Mouse (Mus musculus): ENCODE data around the gene Tph2.

DNA sequence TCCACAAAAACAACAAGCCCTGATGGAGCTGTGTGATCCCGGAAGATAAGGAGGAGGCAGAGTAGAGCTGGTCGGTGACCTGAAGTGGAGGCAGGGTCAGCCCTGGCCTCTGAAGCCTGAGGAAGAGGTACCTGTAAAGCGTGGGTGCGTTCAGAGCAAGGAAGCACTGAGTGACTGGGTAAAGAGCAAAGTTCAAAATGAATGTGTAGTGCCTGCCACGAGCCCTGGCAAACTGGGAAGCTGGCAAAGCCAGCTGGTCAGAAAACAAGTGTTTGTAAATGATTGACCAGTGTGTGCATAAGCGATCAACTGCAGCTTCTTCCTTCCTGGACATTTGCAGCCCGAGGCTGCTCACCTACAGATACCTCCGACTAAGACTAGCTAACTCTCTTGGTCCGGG is 149.1 kb downstream of the Tph2 start:
- TF ChIP-seq GATA1 (IDR thresholded peaks at IDR 0.05; ENCODE audit: borderline replicate concordance, low read length) = no peak
- TF ChIP-seq FLI1 (IDR thresholded peaks at IDR 0.05; ENCODE audit: low read length) = no peak
